Mouse (Mus musculus) cerebellum, adult 2 months (tissue): ENCODE measurements around the gene Enc1.

Source experiments
- CTCF ChIP-seq: fragments of 200-500 bp; IDR thresholded peaks from 2 replicates; pipeline ENCODE4 v1.5.1; 2011; ENCODE audit warnings: low read depth, mild to moderate bottlenecking, control low read depth, low read length, moderate library complexity, borderline replicate concordance; ENCODE audit not compliant: insufficient read depth
- POLR2A ChIP-seq: fragments of 200-500 bp; IDR thresholded peaks from 2 replicates; pipeline ENCODE4 v1.6.1; 2011; ENCODE audit warnings: low read length, control low read depth, borderline replicate concordance; ENCODE audit not compliant: insufficient read depth

GRCm38 (mm10) chr13:97196925-97197218 is 44.0 kb upstream of the Enc1 start:
- TF ChIP-seq POLR2A (no peak), CTCF (no peak)
